Mouse (Mus musculus) layer of hippocampus, postnatal 14 days (tissue): ENCODE measurements around the gene Gpr1. TPM values are rescaled to one million over a fixed set of nuclear protein-coding genes. Genes with fewer than 3 reads are reported as not detected.

ENCODE experiments used
- DNase-seq, 2 experiments: peaks; one replicate each; pipeline ENCODE4 v3.0.0; 2021 to 2022; ENCODE audit warnings: low spot score in 2 of 2, mixed read lengths in 1 of 2
- long read RNA-seq, 2 experiments: library from polyadenylated mRNA; stranded (forward); transcript quantifications; one replicate each; pipeline ENCODE4 v2.0.0; 2021
- total RNA-seq, 2 experiments: library from RNA; stranded (reverse); gene quantifications; 2 replicates each; pipeline ENCODE4 v1.2.3; 2021

Gene Gpr1
- total RNA-seq, result under 1 TPM; 0.19 to 0.28 TPM
- long read RNA-seq, experiment 1, result 0 reads
- long read RNA-seq, experiment 2, result 0 reads

DNA sequence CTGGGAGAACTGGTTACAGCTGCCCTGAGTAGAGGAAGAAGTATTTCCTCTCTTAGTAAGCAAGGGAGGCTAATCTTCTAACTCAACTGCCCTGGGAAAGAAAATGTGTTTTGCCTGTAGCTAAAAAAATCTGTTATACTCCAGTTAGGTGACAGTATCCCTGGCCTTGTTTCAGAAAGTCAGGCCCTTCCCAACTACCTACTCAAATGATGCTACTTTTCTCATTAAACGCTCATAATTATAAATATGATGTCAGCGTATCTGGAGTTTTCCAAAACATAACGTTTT, at the start of gene Gpr1:
Gpr1 (minus strand) TSS at position 273 of the 288 bp plus-strand sequence.
- DNase-seq, result no peak

GRCm38 (mm10) chr1:63263671-63264070, 49.3 kb upstream of the Gpr1 start:
- no peak for DNase-seq

- no peak for DNase-seq
Measured at GRCm38 (mm10) chr1:63261041-63261590, 46.8 kb upstream of the Gpr1 start.

- DNase-seq, result no peak
Measured at GRCm38 (mm10) chr1:63260742-63261033, 46.3 kb upstream of the Gpr1 start.

- no peak for DNase-seq
Measured at GRCm38 (mm10) chr1:63259916-63260741, 45.8 kb upstream of the Gpr1 start.

GRCm38 (mm10) chr1:63259271-63259830, 45.0 kb upstream of the Gpr1 start:
- DNase-seq, result no peak

DNA sequence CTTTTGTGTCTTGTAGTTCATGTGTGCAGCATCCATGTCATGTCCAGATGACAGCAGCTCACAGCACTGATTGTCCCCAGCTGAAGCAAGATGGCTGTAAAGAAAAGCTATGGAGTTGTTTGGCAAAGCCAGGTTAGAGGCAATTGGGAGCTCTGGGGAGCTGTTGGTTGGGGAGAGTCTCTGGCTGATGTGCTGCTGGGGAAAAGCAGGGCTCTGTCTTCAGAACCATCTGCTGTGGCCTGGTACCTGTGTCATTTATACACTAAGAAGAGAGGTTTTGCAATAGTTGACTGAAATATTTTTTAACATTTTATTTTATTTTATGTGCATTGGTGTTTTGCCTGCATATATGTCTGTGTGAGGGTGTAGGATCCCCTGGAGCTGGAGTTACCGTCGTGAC, 44.2 kb upstream of the Gpr1 start:
- DNase-seq, result no peak

DNA sequence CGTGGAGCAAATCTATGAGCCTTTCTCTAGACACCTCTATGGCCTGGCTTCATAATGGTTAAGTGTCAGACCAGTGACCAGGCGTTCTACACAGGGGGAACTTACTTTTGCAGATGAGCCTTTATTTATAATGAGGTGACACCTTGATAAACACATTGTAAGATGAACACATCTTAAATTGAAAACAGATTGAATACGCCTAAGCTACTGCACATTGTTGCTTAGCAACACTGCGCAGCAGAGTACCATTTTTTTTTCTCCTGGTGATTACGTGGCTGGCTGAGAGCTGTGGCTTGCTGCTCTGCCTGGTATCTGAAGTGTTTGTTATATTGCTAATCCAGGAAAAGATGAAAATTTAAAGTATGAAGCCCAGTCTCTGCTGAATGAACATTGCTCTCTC, 41.7 kb upstream of the Gpr1 start:
- no peak for DNase-seq

DNA sequence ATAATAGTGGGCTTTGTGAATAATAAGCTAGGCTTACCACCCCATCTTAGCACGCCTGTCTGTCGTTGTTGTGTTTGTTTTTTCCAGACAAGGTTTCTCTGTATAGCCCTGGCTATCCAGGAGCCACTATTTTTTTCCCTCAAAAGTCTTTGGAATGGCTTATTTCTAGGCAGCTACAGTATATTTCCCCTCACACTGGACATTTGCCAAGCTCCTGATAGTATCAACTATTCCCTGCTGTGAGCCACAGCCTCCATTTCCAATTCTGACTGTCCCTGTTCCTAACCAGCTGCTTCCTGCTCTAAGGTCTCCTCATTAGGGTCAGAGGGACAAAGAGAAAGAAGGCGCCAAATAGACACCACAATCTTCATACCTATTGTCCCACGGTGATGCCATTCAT, 40.8 kb upstream of the Gpr1 start:
- DNase-seq, result no peak

- DNase-seq, result no peak
Measured at GRCm38 (mm10) chr1:63253291-63253690, 38.9 kb upstream of the Gpr1 start.

GRCm38 (mm10) chr1:63252351-63253209, 38.2 kb upstream of the Gpr1 start:
- no peak for DNase-seq

- DNase-seq, result no peak
Measured at GRCm38 (mm10) chr1:63249261-63249660, 34.9 kb upstream of the Gpr1 start.

- no peak for DNase-seq
Measured at GRCm38 (mm10) chr1:63248360-63248851, 34.1 kb upstream of the Gpr1 start.

DNA sequence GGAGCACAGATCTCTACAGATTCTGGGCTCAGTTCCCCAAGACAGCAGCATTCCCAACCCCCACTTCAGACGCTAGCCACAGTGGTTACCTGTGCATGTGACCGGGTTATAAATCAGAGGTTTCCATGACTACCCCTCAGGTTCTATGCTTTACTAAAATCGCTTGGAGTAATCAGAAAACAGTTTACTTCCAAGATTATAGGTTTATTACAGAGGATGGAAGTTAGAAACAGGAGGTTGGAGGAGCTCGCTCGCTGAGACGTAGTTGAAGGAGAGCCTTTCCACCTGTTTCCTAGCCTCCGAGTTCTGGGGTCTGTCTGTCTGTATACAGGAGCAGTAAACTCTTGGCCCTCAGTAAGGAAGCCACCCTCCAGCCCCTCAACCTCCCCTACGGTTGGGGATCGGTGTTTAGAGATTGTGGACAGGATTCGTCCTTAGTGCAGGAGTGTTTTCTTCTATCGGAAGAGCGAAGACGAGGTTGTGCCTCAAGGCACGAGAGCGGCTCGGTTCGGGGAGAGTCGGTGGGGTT, 33.6 kb upstream of the Gpr1 start:
- no peak for DNase-seq

DNA sequence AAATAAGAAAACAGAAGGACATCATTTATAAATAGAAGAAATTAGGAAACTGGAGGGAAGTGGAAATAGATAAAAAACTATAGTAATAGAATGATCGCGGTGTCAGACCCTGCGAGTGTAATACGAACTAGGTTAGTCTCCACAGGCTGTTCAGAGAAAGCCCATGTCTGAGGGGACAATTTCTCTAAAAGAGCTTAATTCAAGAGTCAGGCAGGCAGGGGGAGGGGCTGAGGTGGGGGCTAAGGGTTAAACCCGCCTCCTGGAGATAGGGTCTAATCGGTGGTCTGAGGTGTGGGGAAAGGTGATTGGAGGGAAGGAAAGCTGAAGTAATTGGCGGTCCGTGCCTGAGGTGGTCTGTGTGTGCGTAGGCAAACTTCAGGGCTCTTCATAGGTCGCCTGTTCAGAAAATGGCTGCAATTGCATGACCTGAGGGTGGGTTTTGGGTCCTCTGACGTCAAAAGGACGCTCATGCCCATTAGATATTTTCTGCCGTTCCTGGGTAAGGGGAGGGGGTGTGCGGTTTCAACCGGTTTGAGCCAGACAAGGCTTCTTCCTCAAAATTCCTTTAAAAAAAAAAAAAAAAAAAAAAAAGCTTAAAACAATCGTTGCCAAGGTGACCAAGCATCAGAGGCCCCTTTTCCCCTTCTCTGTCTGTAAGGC, 32.6 kb upstream of the Gpr1 start:
- no peak for DNase-seq

DNA sequence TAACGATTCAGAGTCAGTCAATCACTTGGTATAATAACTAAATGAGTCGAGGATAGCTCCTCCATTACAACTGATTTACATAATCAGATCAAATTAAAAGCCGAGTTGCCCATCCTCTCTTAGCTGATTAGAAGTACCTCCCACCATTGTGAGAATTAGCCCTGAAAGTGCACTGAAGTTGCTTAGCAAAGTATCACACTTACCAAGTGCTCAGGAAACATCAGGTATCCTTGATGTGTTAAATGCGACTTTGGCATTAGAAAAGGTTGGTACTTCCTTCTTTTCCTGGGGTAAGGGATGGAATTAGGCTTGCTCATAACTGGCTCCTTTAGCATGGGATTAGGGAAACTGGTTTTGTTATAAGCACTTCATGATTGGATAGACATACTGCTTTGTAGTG, 29.5 kb upstream of the Gpr1 start:
- DNase-seq, result no peak

DNA sequence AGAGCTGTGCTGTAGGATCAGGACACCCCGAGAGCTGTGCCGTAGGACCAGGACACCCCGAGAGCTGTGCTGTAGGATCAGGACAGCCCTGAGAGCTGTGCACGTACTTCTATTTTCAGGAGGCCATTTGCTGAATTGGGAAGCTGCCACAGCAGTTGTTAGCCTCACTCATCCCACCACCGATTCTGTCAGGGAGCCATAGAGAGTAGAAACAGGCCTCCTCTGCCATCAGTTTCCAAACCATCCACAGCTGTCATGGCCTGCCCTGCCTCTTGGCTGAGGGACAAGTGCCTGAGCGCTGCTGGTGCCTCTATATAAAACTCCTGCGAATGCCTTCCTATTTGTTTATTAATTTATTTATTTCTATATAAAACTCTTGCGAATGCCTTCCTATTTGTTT, 25.4 kb upstream of the Gpr1 start:
- DNase-seq, result no peak

- DNase-seq, result no peak
Measured at GRCm38 (mm10) chr1:63239305-63239704, 25.0 kb upstream of the Gpr1 start.

GRCm38 (mm10) chr1:63237371-63237770, 23.0 kb upstream of the Gpr1 start:
- DNase-seq, result no peak

DNA sequence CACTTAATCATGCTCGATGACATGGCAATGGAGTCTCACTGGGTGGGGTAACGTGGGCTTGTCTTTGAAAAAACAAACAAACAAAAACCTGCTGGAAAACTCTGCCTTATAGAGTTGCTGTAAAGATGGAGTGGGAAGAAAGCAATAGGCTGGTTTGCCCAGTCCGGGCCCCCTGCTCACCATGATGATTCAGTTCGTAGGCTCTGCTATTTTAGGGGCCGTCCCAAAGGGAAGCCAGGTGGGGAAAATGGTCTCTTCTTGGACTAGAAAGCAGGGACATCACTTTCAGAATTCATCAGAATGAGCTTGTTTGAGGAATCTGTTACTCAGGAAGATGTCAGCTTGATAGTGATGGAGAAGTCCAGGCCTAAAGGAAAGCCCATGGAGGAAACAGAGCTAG, 12.9 kb upstream of the Gpr1 start:
- no peak for DNase-seq

GRCm38 (mm10) chr1:63225890-63226289, 11.5 kb upstream of the Gpr1 start:
- no peak for DNase-seq
